Mouse (Mus musculus) activated CD4-positive, CD25-positive, alpha-beta regulatory T cell, adult 4 months (primary cell): ENCODE data around the gene Dlg2. TPM values are rescaled to one million over a fixed set of nuclear protein-coding genes. Genes with fewer than 3 reads are reported as not detected.
"Not testable (repeated sequence)": the region's sequence is repeated elsewhere in the genome, so short reads cannot be mapped to it uniquely, and the experiment has no call there.

Experiments used
- ATAC-seq: one replicate; pipeline ENCODE4 v1.8.0; 2017
- polyA plus RNA-seq, 2 experiments: library from polyadenylated mRNA; unstranded; fragments of 100-300 nt; shearing (Covaris generic); gene quantifications; one replicate each; pipeline ENCODE4 v1.2.1; 2017

The Dlg2 gene
- polyA plus RNA-seq, 2 experiments from 2014 or later = 1.5 TPM; not detected in 1

DNA sequence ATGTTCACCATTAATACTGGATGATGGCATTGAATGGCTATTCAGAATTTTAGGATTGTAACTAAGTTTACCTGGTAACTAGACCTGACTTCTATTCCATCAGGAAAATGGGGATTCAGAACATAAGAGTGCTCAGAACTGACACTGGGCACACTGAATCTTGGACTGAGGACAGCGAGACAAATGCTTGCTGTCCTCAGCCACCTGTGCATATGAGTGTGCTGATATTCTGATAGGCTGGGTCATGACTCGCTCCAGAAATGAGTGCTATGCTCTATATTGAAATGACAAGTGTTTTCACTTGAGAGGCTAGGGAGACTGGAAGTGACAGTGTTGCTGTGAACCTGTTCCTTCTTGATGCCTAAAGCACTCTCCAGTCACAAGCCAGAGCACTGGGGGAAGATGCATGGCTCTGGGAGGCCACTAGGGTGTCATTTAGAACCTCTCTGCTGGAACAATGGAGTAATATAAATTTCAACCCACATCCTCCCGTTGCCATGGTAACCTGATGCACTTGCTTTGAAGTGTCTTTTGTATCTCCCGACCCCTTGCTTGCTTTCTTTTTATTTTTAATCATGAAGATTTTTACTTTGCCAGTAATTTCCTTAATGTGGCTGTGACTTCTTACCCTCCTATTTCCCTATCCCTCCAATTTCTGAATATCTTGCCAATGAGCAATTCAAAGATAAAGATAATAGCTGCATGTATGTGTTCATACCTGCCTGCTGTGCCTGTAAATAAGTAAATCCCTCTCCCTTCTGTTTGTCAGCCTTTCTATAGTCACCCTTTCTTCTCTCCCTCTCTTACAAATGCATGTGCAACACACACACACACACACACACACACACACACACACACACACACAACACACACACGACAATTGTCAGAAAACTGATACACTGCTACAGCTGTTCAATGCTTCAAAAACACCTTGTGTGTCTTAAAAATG, 367.1 kb downstream of the Dlg2 start:
- ATAC-seq = no peak

DNA sequence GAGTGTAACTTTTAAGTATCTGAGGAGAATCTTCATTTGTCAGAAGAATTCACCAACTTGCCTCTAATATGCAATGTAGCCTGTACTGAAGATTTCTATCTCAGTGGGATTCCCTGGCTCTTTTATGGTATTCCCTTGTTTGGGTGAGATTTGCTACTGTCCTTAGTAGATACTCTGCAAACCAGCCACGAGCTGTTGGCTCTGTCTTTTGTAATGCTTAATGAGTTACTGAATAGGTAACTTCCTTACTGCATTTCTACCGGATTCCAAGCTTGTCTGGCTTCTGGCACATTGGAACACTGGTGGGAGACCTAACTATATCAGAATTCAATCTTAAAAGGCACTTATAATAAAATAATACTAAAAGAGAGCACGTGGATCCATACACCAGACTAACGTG, 400.3 kb downstream of the Dlg2 start:
- not testable (repeated sequence) for ATAC-seq

DNA sequence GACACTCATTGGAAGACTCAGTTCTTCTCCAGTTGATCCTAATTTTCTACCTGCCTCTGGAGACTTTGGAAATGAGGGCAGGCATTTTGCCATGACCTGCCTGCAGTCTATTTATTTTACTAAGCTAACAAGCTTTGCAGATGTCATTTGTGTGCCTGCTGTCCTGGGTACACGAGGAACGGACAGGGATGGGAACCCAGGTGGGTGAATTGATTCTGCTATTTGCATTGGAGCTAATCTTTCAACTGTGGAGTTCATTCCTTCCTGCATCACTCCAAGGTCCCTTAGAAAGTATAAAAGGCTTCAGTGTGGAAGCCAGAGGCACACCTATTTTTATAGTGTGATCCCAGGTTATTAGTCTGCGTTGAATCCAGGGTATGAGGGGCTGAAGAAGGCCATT, 406.3 kb downstream of the Dlg2 start:
- no peak for ATAC-seq

DNA sequence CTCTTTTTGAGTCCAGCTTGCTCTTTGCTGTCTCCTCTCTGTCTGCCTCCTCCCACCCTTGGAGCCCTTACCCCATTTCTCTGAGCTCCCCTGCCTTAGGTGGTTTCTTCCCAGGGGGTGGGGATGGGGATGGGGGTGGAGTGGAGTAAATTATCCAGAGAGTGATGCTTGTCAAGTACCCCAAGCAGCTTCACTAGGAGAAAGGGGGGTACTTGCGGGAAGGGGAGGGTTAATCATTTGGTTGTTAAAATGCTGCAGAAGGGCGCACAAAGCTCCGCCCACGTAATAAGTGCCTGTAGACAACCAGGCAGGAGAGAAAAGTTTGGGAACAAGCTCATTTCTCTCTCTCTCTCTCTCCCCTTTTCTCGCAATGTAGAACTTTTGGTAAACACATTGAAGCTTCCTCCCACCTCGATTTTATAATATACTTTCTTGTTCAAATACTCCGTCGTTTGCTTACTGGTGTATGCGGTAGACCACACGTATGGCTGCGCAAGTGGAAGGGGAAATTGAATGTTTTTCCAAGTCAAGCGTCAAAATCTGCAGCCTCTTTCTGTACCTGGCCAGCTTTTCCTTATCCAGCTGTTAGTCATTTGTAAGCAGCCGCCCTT, 410.0 kb downstream of the Dlg2 start:
- ATAC-seq = no peak

DNA sequence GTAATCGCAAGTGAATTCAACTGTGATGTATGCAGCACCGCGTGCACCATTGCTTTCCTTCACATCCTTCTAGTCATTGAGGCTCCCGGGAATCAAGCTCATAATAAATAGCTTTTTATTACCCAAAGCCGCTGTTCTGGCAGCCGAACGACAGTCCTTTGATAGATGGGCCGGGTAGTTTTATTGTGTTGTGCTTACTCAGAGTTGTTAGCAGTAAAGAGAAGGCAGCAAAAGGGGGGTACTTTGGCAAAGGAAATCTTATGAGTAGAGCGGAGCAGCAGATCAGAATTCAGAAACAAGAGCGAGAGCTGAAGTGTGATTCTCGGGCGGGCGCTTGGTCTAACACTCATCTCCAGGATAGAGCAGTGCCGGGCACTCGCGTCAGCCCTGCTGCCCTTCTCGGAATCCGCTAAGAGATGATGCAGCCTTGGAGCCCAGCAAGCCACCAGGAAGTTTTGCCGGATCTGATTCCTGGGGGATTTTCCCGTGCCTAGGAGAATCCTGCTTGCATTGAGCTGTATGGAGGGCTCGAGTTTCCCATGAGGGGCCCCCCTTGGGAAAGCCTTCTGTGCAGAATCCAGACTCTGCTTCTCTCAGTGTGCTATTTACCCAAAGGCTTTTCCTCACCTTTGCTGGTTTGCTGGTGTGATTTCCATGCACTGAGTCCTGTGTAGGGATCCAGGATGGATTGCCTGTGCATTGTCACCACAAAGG, 410.7 kb downstream of the Dlg2 start:
- no peak for ATAC-seq

DNA sequence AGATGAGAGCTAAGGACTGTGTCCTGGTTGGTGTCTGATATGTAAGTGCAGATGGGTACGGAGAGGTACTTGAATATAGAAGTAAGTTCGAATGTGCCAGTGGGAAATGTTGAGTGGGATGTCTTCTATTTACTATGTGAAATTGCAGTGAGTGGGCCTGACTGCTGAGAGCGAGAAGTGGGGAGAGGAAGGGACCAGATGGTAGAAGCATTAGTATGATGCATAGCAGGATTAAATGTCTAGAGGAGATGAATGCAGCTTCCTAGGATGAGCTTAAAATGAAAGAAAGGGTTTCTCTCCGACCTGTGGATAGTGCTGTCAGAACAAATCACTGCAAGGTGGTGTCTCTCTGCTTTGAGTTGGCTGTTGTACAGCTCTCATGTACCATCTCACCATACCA, 451.0 kb downstream of the Dlg2 start:
- ATAC-seq = no peak

DNA sequence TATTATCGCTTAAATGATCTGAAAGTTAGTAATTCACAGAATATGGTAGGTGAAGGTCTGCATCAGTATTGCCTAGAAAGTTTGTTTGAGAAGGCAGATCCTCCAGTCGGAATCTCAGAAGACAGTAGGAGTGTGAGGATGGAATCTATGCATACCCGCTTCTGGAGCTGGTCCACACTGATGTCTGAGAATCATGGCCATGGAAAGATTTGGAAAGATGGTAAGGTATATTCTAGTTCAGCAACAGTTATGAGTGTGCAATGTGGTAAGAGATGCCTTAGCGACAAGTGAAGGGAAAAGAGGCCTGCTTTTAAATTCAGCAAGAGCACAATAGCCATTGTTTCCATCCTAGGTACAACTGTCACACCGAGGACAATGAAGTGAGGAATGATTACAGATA, 464.3 kb downstream of the Dlg2 start:
- no peak for ATAC-seq

DNA sequence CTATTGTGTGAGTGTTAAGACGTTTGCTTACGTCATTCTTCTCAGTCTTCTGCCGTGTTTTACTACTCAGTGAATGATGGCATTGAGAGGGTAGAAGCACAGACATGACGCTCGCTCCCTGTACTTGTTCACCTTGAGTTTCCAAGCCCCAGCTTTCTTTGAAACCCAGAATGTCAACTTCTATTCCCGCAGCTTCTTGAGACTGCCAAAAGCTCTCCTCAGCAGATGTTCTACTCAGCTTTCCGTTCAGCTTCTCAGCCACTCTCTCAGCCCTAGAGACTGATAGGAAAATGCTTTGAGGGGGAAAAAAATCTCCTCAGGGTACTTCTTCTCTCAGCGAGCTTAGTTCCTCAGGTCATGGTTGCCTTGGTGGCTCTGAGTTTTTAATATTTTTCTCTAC, 470.6 kb downstream of the Dlg2 start:
- no peak for ATAC-seq

DNA sequence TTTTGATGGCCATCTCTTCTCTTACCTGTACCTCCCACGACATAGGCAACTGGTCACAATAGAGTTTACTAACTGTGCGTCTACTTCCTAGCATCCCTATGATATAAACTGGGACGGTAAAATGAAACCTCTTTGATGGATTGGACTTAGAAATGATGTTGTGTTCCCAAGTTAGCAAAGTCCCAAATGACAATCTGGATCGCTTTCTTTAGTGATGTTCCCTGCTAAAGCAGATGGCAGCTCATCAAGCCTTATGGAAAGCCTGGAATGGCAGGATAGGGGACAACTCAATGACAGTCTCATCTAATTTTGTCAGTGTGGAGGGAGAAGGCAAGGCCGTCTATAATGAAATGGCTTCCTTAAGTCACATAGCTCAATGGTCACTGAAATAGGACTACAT, 472.7 kb downstream of the Dlg2 start:
- ATAC-seq = no peak

DNA sequence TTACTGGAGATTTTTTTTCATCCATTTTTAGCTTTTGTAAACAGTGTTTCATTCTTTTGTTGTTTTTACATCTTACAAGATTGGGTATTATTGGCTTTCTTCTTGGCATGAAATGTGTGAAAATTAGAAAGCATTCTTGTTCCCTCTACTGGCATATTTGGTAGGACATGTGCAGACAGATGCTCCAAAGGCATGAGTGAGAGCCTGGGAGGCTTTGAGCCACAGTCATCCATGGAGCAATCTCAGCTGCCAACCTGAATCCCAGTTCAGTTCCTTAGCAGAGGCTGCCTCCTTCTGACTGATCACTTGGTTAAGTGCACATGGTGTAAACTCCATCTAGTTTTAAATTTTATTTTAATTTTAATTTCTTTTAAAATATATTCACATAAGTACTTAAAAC, 500.8 kb downstream of the Dlg2 start:
- no peak for ATAC-seq

DNA sequence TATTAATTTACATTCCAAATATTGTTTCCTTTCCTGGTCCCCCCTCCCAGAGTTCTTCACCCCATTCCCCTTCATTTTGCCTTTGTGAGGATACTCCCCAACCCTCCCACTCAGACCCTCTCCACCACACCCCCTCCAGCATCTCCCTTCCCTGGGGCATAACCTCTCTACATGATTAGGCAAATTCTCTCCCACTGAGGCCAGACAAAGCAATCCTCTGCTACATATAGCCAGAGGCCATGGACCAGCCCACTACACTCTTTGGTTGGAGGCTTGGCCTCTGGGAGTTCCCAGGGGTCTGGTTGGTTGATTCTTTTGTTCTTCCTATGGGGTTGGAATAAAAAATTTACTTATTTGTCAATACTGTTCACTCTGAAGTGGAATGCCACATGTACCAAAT, 505.6 kb downstream of the Dlg2 start:
- ATAC-seq = no peak

DNA sequence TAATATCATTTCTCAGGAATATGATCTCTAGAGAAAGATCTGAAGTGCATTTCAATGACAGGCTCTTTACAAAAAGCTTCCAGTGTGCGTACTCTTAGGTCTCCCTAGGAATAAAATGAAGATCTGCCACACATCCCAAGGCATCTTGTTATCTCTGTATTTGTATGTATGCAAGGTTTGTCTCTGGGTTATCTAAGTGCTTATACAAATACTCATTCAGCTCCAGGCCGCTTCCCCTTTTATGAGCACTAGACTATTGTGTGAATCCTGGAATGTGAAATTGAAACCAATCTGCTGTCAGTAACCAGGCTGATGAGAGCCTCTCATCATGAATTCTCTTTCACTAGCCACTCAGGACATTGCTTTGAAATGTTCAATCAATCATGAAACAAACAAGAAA, 534.2 kb downstream of the Dlg2 start:
- ATAC-seq = no peak

DNA sequence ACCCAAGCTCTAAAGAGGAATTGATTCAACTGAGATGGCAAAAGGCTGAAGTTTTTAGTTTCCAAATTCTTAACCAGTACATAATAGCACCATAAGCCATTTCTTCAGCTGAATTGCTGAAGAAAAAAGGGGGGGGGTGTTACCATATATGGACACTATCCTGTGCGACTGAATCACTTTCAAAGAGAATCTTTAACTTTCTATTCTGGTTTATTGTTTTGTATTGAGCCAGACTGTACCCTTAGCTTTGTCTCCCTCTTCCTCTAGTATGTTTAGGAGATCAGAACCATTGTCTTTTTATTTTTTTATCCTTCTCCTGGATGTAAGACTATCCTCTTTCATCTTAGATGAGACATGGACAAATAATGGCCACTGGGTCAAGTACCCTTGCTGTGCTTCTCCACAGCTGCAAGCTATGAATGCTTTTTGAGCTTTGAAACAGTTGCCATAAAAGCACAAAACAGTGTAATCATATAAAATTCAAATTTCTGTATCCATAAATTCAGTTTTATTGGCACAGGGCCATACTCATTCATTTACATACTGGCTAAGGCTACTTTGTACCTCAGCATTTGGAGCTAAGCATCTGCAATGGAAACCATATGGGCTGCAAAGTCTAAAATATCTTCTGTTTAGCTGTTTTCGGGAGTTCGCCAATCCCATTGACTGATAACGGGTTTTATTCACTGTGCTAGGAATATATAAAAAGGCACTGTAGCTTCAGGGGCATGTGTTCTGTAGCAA, 568.7 kb downstream of the Dlg2 start:
- no peak for ATAC-seq

DNA sequence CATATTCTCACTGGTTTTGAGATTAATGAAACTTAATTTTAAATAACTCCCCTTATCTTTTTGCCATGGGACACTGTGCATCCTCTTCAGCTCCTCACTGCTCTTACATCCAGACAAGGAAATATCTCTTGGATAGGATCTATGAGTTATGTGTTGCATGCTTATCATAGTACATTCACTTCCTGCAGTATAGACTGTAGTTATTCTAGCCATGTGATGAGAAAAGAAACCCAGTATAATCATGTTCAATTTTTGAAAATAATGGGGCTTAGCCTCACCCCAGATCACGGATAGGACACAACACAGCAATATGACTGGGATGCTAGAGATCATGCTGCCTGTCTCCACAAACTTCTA, 569.2 kb downstream of the Dlg2 start:
- ATAC-seq = no peak

DNA sequence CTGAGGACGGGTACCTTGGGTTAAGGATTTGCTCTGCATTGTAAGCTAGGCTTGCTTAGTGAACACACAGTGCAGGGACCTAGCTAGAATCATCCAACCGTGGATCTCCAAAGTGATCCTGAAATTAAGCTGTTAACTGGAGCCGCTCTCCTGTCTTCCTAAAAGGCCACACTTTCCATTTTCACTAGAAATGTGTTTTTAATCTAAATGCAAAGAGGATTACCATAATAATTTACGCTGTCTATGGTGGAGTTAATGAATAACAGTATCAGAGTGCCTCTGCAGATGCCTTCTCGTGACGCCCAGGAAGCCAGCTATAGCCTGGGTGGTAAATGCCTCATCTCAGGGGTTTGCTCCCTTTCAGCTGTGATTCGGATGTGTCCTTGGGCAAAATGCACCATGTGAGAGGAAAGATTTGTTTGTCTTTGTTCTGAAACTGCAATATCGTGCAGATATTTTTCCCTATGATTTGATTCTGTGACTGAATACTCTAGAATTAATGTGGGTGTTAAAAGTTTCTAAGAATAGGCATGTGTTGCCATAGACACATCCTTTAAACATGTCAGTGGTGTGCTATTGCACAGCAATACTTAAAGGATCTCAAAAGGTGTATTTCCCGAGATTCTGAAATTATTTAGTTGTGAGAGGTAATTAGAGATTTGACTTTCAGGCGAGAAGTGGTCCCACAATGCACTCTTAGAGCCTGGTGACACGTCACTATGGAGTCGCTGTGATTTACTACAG, 587.0 kb downstream of the Dlg2 start:
- ATAC-seq = no peak

DNA sequence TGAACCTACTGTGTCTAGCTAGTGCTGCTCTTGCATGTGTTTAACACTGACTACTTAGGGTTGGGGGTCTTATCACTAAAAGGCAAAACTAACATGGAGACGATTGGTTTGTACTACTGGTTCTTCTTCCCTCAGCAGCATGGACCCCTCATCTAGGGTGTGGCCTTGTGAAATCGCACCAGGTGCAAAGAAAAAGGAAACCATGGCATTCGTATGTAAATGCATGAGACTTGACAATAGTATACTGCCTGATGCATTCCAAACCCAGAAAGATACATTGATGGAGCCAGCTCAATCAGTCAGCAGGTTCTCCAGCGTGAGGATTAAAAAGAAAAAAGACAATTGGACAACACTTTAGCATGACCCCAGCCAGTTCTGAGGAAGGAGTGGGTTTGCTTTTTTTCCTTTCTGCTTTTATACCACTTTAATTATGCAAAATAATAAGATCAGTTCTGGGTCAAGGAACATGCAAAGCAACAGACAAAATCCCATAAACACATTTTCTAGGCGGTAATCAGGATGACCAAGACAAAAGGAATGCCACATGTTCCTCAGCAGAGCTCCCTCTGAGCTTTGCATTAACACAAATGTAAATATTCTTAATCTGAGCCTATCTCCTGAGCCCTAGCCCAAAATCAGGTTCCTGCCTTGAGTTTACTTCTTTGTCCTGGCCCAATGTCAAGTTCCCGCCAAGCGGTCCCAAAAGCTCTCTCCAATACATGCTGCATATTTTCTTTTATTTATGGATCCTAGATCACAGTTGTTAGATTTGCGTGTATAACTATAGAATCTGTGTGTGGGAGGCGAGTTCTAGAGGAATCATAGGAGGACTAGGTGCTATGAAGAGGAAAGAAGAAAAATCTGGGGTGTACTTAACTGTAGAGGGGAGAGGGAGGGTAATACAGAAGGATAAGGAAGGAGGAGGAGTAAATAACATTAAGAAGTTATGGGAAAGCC, 595.6 kb downstream of the Dlg2 start:
- ATAC-seq = no peak

DNA sequence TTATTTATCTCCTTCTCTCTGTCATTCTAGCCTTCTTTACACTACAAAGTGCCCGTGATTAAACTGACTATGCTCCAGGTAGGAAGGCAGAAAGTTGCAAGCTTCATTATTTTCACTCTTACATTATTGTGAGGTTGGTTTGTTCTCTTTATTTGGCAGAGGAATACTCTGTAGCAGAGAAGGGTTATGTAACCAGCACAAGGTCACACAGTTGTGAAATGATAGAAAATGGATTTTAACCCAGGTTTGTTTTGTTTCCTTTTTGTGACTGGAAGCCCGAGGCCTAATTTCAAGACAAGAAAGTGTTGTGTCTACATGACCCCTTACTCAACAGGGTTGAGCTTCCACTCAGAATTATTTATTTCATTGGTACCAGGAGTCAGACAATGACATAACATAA, 609.6 kb downstream of the Dlg2 start:
- no peak for ATAC-seq

DNA sequence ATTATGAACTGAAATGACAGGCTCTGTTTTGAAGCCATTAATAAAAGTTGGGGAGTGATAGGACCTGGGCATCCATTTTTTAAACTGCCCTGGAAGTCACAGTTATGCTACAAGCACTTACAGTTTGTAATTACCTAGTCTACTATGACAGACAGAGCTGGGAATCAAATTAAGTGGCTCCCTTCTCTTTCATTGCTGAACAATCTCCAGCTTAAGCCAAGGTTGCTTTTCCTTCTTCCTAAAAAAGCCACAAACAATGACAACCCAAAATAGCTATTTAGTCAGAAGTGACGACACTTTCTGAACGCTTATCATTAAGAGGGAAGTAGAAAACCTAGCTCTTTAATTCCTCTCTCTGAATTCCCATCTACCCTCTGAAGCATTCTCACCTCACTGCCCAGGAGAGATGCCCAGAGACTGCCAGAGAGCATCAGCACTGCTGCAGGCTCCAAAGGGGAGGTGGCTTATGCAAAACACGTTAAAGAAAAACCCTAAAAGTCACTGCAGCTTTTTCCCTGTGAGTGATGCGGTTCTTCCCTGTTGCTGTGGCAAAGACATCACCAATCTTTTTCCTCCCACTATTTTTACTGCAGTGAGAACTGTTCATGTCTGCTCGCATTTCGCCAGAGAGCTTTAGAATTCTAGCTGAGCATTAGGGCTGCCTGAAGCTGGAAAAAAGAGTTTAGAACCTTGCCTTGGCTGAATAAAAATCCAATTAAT, 612.9 kb downstream of the Dlg2 start:
- ATAC-seq = no peak

DNA sequence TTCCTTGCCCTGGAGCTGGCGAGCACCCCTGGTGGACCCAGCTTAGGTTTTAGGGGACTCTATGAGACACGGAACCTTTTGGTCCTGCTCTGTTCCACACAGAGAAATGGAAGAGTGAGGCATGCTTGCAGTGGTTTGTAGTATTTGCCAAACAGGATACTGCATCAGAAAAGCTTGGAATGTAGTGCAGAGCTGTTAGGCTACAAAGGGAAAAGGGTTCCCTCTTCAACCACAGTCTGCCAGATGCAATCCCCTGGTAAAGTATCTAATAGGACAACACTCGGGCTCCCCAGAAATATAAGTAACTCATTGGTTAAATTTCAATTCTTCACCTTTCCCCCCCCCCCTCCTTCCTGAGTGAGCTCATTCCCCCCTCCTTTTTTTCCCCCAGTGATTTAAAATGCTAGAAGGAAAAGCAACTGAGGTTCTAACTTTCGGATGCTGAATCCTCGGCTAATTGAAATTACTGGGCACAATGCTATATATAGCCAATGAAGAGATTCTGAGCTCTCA, 613.9 kb downstream of the Dlg2 start:
- ATAC-seq = no peak
